Comparison of ENCODE assay signal across 8 mouse cellular contexts in the genomic region with DNA sequence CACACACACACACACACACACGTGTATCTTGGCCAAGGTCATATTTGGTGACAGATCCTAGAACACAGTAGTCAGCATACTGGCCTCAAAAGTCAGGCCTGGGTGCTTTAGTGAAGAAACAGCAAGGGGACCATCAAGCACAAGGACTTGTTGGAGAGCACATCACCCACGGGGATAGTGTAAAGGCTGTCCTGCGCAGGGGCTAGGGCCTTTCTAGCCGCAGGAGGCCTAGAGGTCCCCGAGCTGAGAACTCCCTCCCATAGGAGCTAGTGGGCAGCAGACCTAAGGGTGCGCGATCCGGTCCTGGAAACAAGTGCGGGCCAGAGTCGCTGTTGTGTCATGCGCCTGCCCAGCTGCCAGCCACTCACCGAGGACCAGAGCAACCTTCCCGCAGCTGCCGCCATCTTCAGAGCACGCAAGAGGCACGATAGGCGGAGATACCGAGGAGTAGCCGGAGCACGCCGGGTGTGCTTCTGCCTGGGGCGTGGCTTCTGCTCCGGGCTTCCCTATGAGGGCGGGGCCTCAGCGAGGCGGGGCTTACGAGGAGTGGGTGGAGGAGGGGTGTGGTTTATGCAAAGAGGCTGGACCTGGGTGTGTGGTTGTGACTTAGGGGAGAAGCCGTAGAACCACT. TPM values are rescaled to one million over a fixed set of nuclear protein-coding genes. Genes with fewer than 3 reads are reported as not detected.
DNase-seq lines count a peak whose midpoint lies in the region; ATAC-seq lines count a peak whose summit lies in the region.

A gene (minus strand): TSS at position 493 of the 631 bp plus-strand sequence.

- peak within 1 kb of the TSS; percentile 76 for H3K4me2 ChIP-seq in hindbrain, embryonic 15.5 days

- H3K4me3 ChIP-seq in hindbrain, embryonic 15.5 days, result peak within 1 kb of the TSS; percentile 58

- H3K27ac ChIP-seq in hindbrain, embryonic 15.5 days (replicated peaks), result peak within 1 kb of the TSS; percentile 72

- H3K27me3 ChIP-seq in hindbrain, embryonic 15.5 days, result no peaks in the 10 kb centered on the region

- ATAC-seq in hindbrain, embryonic 15.5 days (ENCODE audit: low FRiP score, low read depth), result peak; percentile 98

- peak; percentile 94 for DNase-seq in R1 (ENCODE audit: low read depth, low spot score)
- peak; percentile 92 to 96 for DNase-seq in cerebellum, postnatal 25 days
- DNase-seq in frontal cortex, postnatal 36 days (ENCODE audit: low spot score in 2 of 2), result peak; percentile 94
- peak; percentile 91 for DNase-seq in left cerebral cortex, adult 11 months (ENCODE audit: low spot score)
- DNase-seq in lung, postnatal 4 days, result peak; percentile 97 to 99
- DNase-seq in retina, postnatal 7 days (ENCODE audit: low read depth, low spot score), result peak; percentile 87
- DNase-seq in urinary bladder, adult 2 months (ENCODE audit: low spot score), result peak; percentile 83

- H3K9me3 ChIP-seq in hindbrain, embryonic 15.5 days, result no peaks in the 10 kb centered on the region

- under 1% methylated on average over 28 of the region's 28 CpGs for WGBS in hindbrain, embryonic 15.5 days

- H3K36me3 ChIP-seq in hindbrain, embryonic 15.5 days, result peaks cover 9% of the 10 kb centered on the region; the same call in 1 of the 2 replicates

- H3K9ac ChIP-seq in hindbrain, embryonic 15.5 days, result peak within 1 kb of the TSS; percentile 64

- H3K4me1 ChIP-seq in hindbrain, embryonic 15.5 days (replicated peaks), result peaks cover 16% of the 10 kb centered on the region; the same call in 1 of the 2 replicates

RNA-seq across cellular contexts. Expression of the gene that starts here (rescaled TPM):
- 109 and 112 TPM in 2 replicates for polyA plus RNA-seq in hindbrain, embryonic 15.5 days (2015; fragmentation: Nextera tagmentation; extraction: Ambion mirVana)
- 136 and 171 TPM in 2 replicates for polyA plus RNA-seq in urinary bladder, adult 2 months (2012; rRNA removed)

Comparison
In these comparisons a context has a peak if more than half of its experiments do, and no peak if none do; other contexts are left out.
1. Peak in every context shown above with its lines: DNase-seq, ATAC-seq, H3K4me3 ChIP-seq and H3K27ac ChIP-seq.